Mouse (Mus musculus): Measurements from ENCODE around the gene Gon7. TPM values are rescaled to one million over a fixed set of nuclear protein-coding genes. Genes with fewer than 3 reads are reported as not detected.

Gon7 gene
- total RNA-seq, 1 experiment = 34.2 TPM

- no peak overlapping the region for H3K27ac ChIP-seq (ENCODE audit: insufficient read depth, low read depth, low read length, poor library complexity, severe bottlenecking)
- in situ Hi-C loops (cut with MboI; ENCODE audit: low sequenced_read_pairs in 2 of 2, unreplicated experiment in 2 of 2) = loop anchor here in 1 of 2 experiments (25.0 kb wide), 1 partner anchor 227 kb away; no protein-coding TSS in a partner anchor
- no peak overlapping the region for H3K9ac ChIP-seq (ENCODE audit: insufficient read depth, low read depth, low read length, poor library complexity, severe bottlenecking)
- H3K4me3 ChIP-seq (ENCODE audit: insufficient read depth in 1 of 2, low read depth in 1 of 2, low read length in 2 of 2, poor library complexity in 1 of 2, severe bottlenecking in 1 of 2) = no peak overlapping the region
- no peaks in the 10 kb centered on the region; the same call in 1 of the 2 replicates for H3K36me3 ChIP-seq (ENCODE audit: control insufficient read depth, insufficient read depth, low read length, poor library complexity, severe bottlenecking)
- no peaks in the 10 kb centered on the region for H3K9me3 ChIP-seq (ENCODE audit: control insufficient read depth, insufficient read depth, low read depth, low read length)
- H3K4me1 ChIP-seq (ENCODE audit: control insufficient read depth in 2 of 2, insufficient read depth in 2 of 2, low read length in 2 of 2, poor library complexity in 1 of 2) = no peaks in the 10 kb centered on the region; a peak in 1 of 4 replicates
- DNase-seq (ENCODE audit: low read depth, low spot score) = no peak
- TF ChIP-seq ZC3H11A (IDR thresholded peaks at IDR 0.05; ENCODE audit: borderline replicate concordance, low read depth, low read length) (no peak), MAFK (IDR thresholded peaks at IDR 0.05; ENCODE audit: insufficient read depth, low read depth, low read length) (no peak), HCFC1 (IDR thresholded peaks at IDR 0.05; ENCODE audit: borderline replicate concordance, insufficient read depth, low read length) (no peak), CHD2 (IDR thresholded peaks at IDR 0.05; ENCODE audit: low read depth, low read length) (no peak), ZNF384 (IDR thresholded peaks at IDR 0.05; ENCODE audit: low read depth, low read length) (no peak)
Observed at GRCm38 (mm10) chr12:102739096-102739495, 18.5 kb downstream of the Gon7 start.

GRCm38 (mm10) chr12:102733381-102733780 is 24.2 kb downstream of the Gon7 start:
- H3K27ac ChIP-seq (ENCODE audit: insufficient read depth, low read depth, low read length, poor library complexity, severe bottlenecking) = no peak overlapping the region
- H3K9ac ChIP-seq (ENCODE audit: insufficient read depth, low read depth, low read length, poor library complexity, severe bottlenecking) = no peak overlapping the region
- TF ChIP-seq ZC3H11A (IDR thresholded peaks at IDR 0.05; ENCODE audit: borderline replicate concordance, low read depth, low read length) (peak; percentile 67; the same call in 1 of the 2 replicates), HCFC1 (IDR thresholded peaks at IDR 0.05; ENCODE audit: borderline replicate concordance, insufficient read depth, low read length) (no peak)
- peak; percentile 79 for DNase-seq (ENCODE audit: low read depth, low spot score)
- in situ Hi-C loops (cut with MboI; ENCODE audit: low sequenced_read_pairs in 2 of 2, unreplicated experiment in 2 of 2) = loop anchor here in 1 of 2 experiments (25.0 kb wide), 1 partner anchor 221 kb away; no protein-coding TSS in a partner anchor
- peaks cover 10 to 12% of the 10 kb centered on the region in 2 experiments; a peak in 3 of 4 replicates for H3K4me1 ChIP-seq (ENCODE audit: control insufficient read depth in 2 of 2, insufficient read depth in 2 of 2, low read length in 2 of 2, poor library complexity in 1 of 2)
- no peaks in the 10 kb centered on the region; the same call in 1 of the 2 replicates for H3K36me3 ChIP-seq (ENCODE audit: control insufficient read depth, insufficient read depth, low read length, poor library complexity, severe bottlenecking)
- H3K9me3 ChIP-seq (ENCODE audit: control insufficient read depth, insufficient read depth, low read depth, low read length) = no peaks in the 10 kb centered on the region
- H3K4me3 ChIP-seq (ENCODE audit: insufficient read depth in 1 of 2, low read depth in 1 of 2, low read length in 2 of 2, poor library complexity in 1 of 2, severe bottlenecking in 1 of 2) = no peak overlapping the region

GRCm38 (mm10) chr12:102730798-102731619 is 26.6 kb downstream of the Gon7 start:
- Histone ChIP-seq H3K4me1 (ENCODE audit: control insufficient read depth in 2 of 2, insufficient read depth in 2 of 2, low read length in 2 of 2, poor library complexity in 1 of 2) (peaks cover 12 to 14% of the 10 kb centered on the region in 2 experiments), H3K36me3 (ENCODE audit: control insufficient read depth, insufficient read depth, low read length, poor library complexity, severe bottlenecking) (no peaks in the 10 kb centered on the region; the same call in 1 of the 2 replicates), H3K27ac (ENCODE audit: insufficient read depth, low read depth, low read length, poor library complexity, severe bottlenecking) (peak overlapping the region; percentile 94), H3K9me3 (ENCODE audit: control insufficient read depth, insufficient read depth, low read depth, low read length) (no peaks in the 10 kb centered on the region), H3K9ac (ENCODE audit: insufficient read depth, low read depth, low read length, poor library complexity, severe bottlenecking) (peak overlapping the region; percentile 14; the same call in 1 of the 2 replicates), H3K4me3 (ENCODE audit: insufficient read depth in 1 of 2, low read depth in 1 of 2, low read length in 2 of 2, poor library complexity in 1 of 2, severe bottlenecking in 1 of 2) (peak overlapping the region in 1 of 2 experiments; percentile 41; a peak in 2 of 4 replicates)
- no peak for DNase-seq (ENCODE audit: low read depth, low spot score)
- in situ Hi-C loops (cut with MboI; ENCODE audit: low sequenced_read_pairs in 2 of 2, unreplicated experiment in 2 of 2) = loop anchor here in 1 of 2 experiments (25.0 kb wide), 1 partner anchor 219 kb away; no protein-coding TSS in a partner anchor
- TF ChIP-seq MAFK (IDR thresholded peaks at IDR 0.05; ENCODE audit: insufficient read depth, low read depth, low read length) = peak; percentile 67
- no peak for TF ChIP-seq ZC3H11A (IDR thresholded peaks at IDR 0.05; ENCODE audit: borderline replicate concordance, low read depth, low read length)

- H3K4me3 ChIP-seq (ENCODE audit: insufficient read depth in 1 of 2, low read depth in 1 of 2, low read length in 2 of 2, poor library complexity in 1 of 2, severe bottlenecking in 1 of 2) = peak overlapping the region; percentile 38 to 41
- TF ChIP-seq ZNF384 (IDR thresholded peaks at IDR 0.05; ENCODE audit: low read depth, low read length) = no peak
- TF ChIP-seq CHD2 (IDR thresholded peaks at IDR 0.05; ENCODE audit: low read depth, low read length) = peak; percentile 38; the same call in 1 of the 2 replicates
- DNase-seq (ENCODE audit: low read depth, low spot score) = peak; percentile 99
- peak overlapping the region; percentile 98 for H3K27ac ChIP-seq (ENCODE audit: insufficient read depth, low read depth, low read length, poor library complexity, severe bottlenecking)
- H3K9me3 ChIP-seq (ENCODE audit: control insufficient read depth, insufficient read depth, low read depth, low read length) = no peaks in the 10 kb centered on the region
- H3K9ac ChIP-seq (ENCODE audit: insufficient read depth, low read depth, low read length, poor library complexity, severe bottlenecking) = peak overlapping the region; percentile 66
- H3K36me3 ChIP-seq (ENCODE audit: control insufficient read depth, insufficient read depth, low read length, poor library complexity, severe bottlenecking) = no peaks in the 10 kb centered on the region; the same call in 1 of the 2 replicates
- in situ Hi-C loops (cut with MboI; ENCODE audit: low sequenced_read_pairs in 2 of 2, unreplicated experiment in 2 of 2) = loop anchor here (10.0 to 25.0 kb wide), 2 partner anchors 218 to 225 kb away; no protein-coding TSS in a partner anchor
- peaks cover 14 to 22% of the 10 kb centered on the region in 2 experiments for H3K4me1 ChIP-seq (ENCODE audit: control insufficient read depth in 2 of 2, insufficient read depth in 2 of 2, low read length in 2 of 2, poor library complexity in 1 of 2)
Observed at GRCm38 (mm10) chr12:102729855-102730797, 27.5 kb downstream of the Gon7 start.
